13 mouse cellular contexts compared by ENCODE assay signal in the genomic region with DNA sequence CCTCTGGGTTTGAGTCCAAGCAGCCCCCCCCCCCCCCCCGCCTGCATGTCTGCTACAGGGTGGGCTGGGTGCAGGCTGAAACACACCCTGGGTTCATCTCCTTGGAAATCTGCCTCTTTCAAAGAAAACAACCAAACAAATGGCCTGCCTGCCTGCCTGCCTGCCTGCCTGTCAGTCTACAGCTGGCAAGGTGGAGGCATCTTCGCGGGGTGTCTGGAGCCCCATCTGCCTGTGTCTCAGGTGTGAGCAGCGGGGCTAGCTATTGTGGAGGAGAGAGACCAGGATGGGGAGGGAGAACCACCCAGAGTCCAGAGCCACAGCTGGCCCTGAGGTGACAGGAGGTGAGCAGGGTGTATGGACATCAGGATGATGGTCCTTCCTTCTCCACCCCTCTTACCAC. TPM values are rescaled to one million over a fixed set of nuclear protein-coding genes. Genes with fewer than 3 reads are reported as not detected.
A peak's percentile ranks its signal among the peaks of the same experiment; 100 is the strongest.
DNase-seq lines count a peak whose midpoint lies in the region; ATAC-seq and TF ChIP-seq lines count a peak whose summit lies in the region.
"Had no signal": no experiment of that assay in that cellular context is flagged by ENCODE, and none has a peak within 500 bp of the region (broad histone marks: within the 10 kb centered on the region; RNA-seq: fewer than 3 reads in every experiment).

No protein-coding gene starts in this region.

- no peak for ATAC-seq in cerebellum, adult (ENCODE audit: insufficient number of reproducible peaks, low FRiP score, low TSS enrichment)
- ATAC-seq in intestine, embryonic 15.5 days: no peak
- ATAC-seq in intestine, postnatal 0 days: no peak

- peaks cover 41% of the 10 kb centered on the region for H3K4me1 ChIP-seq in intestine, embryonic 15.5 days (replicated peaks)
- 0 out of 2 replicates have a peak, but pooled peaks cover 3% of the 10 kb centered on the region for H3K4me1 ChIP-seq in intestine, postnatal 0 days (replicated peaks; ENCODE audit: control insufficient read depth, insufficient read depth, low read length)

- peak; percentile 66 to 74 for DNase-seq in cerebellum, postnatal 10 days
- peak; percentile 44 for DNase-seq in thymus, postnatal 4 days
- no peak for DNase-seq in thymus, postnatal 25 days
- no peak for DNase-seq in lung, postnatal 36 days
- DNase-seq in kidney, postnatal 36 days: no peak
- DNase-seq: adrenal gland, adult 8-10 months; kidney, adult 18-20 months; kidney, postnatal 25 days; liver; lung, adult 2 months had no signal

- H3K27ac ChIP-seq in intestine, embryonic 15.5 days: 0 out of 2 replicates have a peak overlapping the region, but pooled peaks have one; percentile 11
- no peak overlapping the region for H3K27ac ChIP-seq in intestine, postnatal 0 days (ENCODE audit: low read depth, low read length)

- no peaks in the 10 kb centered on the region for H3K9me3 ChIP-seq in intestine, embryonic 15.5 days
- H3K9me3 ChIP-seq in intestine, postnatal 0 days (ENCODE audit: control insufficient read depth): no peaks in the 10 kb centered on the region

- no peak overlapping the region for H3K9ac ChIP-seq in intestine, embryonic 15.5 days
- no peak overlapping the region for H3K9ac ChIP-seq in intestine, postnatal 0 days (ENCODE audit: low read depth, low read length)

- H3K4me3 ChIP-seq in intestine, embryonic 15.5 days (replicated peaks): no peak overlapping the region
- H3K4me3 ChIP-seq in intestine, postnatal 0 days (ENCODE audit: low read depth, low read length): no peak overlapping the region

- no peaks in the 10 kb centered on the region for H3K27me3 ChIP-seq in intestine, embryonic 15.5 days (replicated peaks)
- no peaks in the 10 kb centered on the region for H3K27me3 ChIP-seq in intestine, postnatal 0 days (replicated peaks; ENCODE audit: control insufficient read depth, insufficient read depth, low read length)

- no peak for TF ChIP-seq CTCF in intestine, postnatal 0 days (IDR thresholded peaks at IDR 0.05; ENCODE audit: low read depth)

- WGBS in intestine, embryonic 15.5 days: 73% methylated on average over 4 of the region's 4 CpGs
- WGBS in intestine, postnatal 0 days: 78% methylated on average over 4 of the region's 4 CpGs

- H3K4me2 ChIP-seq in intestine, embryonic 15.5 days (replicated peaks): no peak overlapping the region
- no peak overlapping the region for H3K4me2 ChIP-seq in intestine, postnatal 0 days (replicated peaks; ENCODE audit: low read depth)

- H3K36me3 ChIP-seq in intestine, embryonic 15.5 days: 0 out of 2 replicates have a peak, but pooled peaks cover 5% of the 10 kb centered on the region
- peaks cover 42% of the 10 kb centered on the region for H3K36me3 ChIP-seq in intestine, postnatal 0 days (ENCODE audit: control insufficient read depth, insufficient read depth)

RNA-seq across cellular contexts. Expression of a gene that starts 30.9 kb away (rescaled TPM):
- polyA plus RNA-seq in intestine, embryonic 15.5 days (2015; fragmentation: Nextera tagmentation; extraction: Ambion mirVana): 88.4 and 88.8 TPM in 2 replicates
- 23.1 and 23.7 TPM in 2 replicates for polyA plus RNA-seq in intestine, postnatal 0 days (2015; fragmentation: Nextera tagmentation; extraction: Ambion mirVana)

Comparison
In these comparisons a context has a peak if more than half of its experiments do, and no peak if none do; other contexts are left out.
1. DNase-seq: peak in cerebellum, postnatal 10 days (2 of 2) and thymus, postnatal 4 days (single experiment); none in thymus, postnatal 25 days (single experiment), lung, postnatal 36 days (single experiment) and kidney, postnatal 36 days (0 of 2).